Mouse (Mus musculus): ENCODE data around the gene Sumo3.

Gene Sumo3

DNA sequence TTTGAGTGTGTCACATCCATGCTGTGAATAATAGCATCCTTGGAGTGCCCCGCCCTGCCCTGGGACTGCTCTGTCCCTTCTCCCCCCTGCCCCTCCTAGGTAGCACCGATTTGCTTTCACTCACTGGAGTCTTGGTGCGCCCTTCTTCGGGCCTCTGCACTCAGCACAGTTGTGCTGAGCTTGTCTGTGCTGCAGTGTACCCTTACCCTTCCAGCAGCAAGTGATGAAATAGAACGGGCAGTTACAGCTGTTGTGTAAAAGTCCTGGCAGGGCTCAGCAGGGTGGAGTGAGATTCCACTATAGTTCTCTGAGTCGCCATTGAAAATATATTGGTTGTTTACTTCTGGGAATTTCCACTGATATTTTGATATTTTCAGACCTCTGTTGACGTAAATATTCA lies 20.1 kb downstream of the Sumo3 start:
- no peak for DNase-seq (ENCODE audit: low read depth, low spot score)

DNA sequence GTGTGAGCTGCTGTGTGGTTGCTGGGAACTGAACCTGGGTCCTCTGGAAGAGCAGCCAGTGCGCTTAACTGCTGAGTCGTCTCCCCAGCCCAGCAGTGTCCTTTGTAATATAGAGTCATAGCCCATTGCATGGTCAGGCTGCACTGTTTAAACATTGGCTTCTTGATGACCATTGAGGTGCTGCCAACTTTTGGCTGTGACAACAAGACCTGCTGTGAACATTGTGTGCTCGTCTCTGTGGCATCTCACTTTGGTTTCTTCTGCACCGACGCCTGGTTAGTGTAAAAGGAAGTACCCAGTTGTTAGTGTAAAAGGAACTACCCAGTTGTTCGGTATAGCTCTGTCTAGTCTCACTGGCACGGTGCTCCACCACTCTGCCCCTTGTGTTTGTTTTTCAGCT lies 20.7 kb downstream of the Sumo3 start:
- DNase-seq (ENCODE audit: low read depth, low spot score) = no peak

DNA sequence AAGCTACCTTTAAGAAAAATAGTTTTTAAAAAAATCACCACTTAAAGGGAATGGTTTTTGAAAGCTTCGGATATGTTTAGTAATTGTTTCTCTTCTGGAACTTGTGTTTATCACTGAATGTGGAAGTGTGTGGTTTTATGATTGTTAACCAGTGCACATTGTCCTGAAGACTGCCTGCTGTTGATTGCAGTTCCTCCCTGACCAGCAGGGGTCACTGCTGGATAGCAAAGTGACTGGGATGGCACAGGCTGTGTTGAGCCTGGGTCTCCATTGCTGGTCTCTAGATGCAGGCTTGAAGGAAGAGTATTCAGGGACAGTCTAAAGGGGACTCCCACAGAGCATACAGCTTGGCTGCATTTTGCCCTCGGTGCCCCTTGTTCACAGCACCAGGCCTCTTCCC lies 21.6 kb downstream of the Sumo3 start:
- DNase-seq (ENCODE audit: low read depth, low spot score) = peak; percentile 81

DNA sequence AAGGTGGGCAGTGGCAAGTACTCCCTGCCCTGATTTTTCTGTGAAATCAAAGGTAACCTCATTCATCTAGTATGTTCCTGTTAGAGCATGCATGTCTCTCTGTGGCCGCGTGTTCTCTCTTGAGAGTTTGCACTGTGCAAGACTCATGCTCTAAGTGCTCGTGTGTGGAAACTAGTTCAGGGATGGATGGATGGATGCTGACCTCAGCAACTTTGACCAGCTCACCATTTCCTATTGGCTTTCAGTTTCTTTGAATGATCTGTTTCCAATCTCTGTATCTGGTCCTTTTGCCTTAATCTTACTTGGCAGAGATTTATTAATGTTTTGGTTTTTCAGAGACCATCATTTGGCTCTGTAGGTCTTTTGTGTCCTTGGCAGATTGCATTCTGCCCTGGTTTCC lies 23.3 kb downstream of the Sumo3 start:
- no peak for DNase-seq (ENCODE audit: low read depth, low spot score)

DNA sequence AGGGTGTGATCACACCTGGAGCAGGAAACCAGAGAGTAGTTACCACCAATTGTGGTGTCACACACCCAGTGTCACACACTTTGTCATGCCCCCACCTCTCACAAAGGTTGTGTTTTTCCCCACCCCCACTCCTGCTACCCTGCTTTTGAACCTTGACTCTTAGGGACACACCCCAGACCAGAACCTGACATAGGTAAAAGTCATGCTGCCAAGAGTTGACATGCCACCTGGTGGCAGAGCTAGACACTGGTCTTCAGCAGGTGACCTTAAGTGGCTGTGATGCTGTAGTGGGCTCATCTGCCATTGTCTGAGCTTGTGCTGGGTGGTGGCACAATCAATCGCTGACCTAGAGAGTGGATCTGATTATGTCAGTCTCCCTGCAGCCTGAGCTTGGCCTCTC lies 24.1 kb downstream of the Sumo3 start:
- DNase-seq (ENCODE audit: low read depth, low spot score) = no peak

DNA sequence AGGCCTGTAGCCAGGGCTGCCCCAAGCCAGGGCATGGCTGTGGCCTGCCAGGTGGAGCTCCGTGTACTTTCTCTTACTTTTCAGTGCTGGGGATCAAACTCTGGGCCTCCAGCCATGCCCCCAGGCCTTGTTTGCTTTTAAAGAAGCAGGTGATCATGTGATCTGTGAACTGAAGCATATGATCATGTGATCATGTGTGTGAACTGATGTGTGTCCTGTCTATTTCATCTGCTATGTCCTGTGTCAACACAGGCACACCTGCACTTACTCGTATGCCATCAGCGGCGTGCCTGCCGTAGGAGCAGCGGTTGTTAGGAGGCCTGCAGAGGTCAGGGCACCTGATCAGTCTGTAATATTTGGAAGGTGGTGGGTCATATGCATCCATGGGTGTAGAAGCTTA lies 28.1 kb downstream of the Sumo3 start:
- DNase-seq (ENCODE audit: low read depth, low spot score) = no peak

DNA sequence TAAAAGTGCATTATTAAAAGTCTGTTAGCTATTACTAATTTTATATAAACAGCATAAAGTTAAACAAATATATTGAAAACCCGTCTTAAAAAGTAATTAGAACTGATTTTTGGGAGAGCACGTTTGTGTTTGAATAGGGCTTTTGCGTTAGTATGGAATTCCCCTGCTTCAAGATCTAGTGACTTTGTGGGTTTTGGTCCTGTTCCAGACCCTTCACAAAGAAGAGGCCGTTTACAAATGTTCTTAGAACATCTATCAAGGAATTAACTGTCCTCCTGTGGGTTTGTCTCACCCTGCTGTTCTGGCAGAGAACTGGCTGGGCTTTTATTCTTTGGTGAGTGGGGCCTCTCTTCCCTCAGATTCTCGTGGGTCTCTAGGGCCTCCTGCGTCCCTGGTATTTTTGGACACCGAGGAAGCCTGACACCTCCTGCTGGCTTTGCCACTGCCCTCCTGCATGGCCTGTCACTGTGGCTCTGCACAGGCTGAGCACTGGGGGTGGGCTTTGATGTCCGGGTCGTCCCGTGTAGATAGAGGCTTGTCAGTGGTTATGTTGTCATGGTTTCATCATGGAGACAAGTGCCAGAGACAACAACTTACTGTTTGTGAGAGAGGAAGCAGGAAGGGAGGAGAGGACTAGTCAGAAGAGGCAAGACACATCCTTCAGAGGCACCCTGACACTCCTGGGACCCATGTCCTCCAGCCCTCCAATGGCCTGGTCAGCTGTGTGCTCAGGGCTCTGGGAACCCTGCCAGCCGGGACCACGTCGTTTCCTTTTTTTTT lies 28.7 kb downstream of the Sumo3 start:
- no peak for DNase-seq (ENCODE audit: low read depth, low spot score)

DNA sequence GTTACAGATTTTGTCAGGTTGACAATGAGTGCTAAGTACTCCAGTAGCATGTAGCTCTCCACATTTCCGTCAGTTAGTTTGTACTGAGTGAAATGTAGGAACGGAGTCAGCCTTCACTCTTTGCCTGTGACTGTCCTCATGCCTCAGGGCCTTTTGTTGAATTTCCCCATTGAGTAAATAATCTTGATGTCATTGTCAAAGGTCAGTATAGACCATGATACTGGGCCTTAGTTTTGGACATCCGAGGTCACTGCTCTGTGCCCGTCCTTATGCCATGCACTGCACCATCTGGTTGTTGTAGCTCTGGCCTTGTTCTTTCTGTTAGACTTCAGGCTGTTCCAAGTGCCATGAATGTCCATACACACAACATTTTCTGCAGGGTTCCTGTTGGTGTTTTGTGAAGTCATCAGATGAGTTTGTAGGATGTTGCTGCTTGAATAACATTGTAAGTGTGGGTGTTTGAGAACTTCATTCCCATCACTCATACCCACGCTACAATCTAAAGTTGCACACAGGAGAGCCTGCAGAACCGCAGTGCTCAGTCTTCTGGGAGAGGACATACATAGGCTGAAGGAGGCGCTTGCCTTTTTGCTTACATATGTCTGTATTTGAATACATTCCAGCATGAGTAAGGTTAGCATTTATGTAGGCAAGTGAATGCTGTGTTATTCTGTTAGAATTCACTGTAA lies 30.5 kb downstream of the Sumo3 start:
- no peak for DNase-seq (ENCODE audit: low read depth, low spot score)

- no peak for DNase-seq (ENCODE audit: low read depth, low spot score)
Observed at GRCm38 (mm10) chr10:77638956-77639355, 33.1 kb downstream of the Sumo3 start.

DNA sequence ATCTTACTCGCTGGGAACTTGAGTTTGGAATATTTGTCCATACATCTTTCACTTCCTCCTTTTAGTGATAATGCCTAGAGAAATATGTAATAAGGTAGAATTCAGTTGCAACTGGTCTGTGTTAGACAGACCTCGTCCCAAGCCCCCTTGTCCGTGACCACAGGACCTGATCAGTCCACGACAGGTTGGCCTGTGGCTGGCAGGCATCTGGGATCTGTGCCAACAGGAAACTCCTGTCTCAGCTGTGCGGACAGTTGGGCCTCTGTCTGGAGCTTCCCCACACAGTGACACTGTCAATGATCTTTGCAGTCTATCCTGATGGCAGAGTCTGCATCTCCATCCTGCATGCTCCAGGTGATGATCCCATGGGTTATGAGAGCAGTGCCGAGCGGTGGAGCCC lies 37.3 kb downstream of the Sumo3 start:
- DNase-seq (ENCODE audit: low read depth, low spot score) = no peak

GRCm38 (mm10) chr10:77645571-77645970 lies 39.7 kb downstream of the Sumo3 start:
- DNase-seq (ENCODE audit: low read depth, low spot score) = no peak

DNA sequence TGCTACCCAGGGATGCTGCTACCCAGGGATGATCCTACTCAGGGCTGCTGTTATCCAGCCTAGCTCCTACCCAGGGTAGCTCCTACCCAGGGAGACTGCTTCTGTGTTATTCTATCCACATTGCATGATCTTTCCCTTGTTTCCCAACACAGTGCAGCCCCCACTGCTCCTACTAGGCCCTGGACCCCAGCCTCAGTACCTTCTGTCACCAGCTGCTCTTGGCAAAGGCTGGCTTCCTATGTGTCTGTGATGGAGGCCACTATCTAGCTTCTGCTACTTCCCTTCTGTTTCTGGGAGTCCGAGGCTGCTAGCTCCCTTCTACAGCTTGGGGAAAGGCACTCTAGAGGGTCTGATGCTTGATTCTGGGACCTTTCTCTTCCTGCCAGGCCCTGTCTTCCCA lies 41.6 kb downstream of the Sumo3 start:
- no peak for DNase-seq (ENCODE audit: low read depth, low spot score)

- peak; percentile 33 for DNase-seq (ENCODE audit: low read depth, low spot score)
Observed at GRCm38 (mm10) chr10:77647901-77648300, 42.0 kb downstream of the Sumo3 start.

GRCm38 (mm10) chr10:77652046-77652445 lies 46.1 kb downstream of the Sumo3 start:
- no peak for DNase-seq (ENCODE audit: low read depth, low spot score)

- DNase-seq (ENCODE audit: low read depth, low spot score) = no peak
Observed at GRCm38 (mm10) chr10:77658286-77658994, 52.5 kb downstream of the Sumo3 start.

DNA sequence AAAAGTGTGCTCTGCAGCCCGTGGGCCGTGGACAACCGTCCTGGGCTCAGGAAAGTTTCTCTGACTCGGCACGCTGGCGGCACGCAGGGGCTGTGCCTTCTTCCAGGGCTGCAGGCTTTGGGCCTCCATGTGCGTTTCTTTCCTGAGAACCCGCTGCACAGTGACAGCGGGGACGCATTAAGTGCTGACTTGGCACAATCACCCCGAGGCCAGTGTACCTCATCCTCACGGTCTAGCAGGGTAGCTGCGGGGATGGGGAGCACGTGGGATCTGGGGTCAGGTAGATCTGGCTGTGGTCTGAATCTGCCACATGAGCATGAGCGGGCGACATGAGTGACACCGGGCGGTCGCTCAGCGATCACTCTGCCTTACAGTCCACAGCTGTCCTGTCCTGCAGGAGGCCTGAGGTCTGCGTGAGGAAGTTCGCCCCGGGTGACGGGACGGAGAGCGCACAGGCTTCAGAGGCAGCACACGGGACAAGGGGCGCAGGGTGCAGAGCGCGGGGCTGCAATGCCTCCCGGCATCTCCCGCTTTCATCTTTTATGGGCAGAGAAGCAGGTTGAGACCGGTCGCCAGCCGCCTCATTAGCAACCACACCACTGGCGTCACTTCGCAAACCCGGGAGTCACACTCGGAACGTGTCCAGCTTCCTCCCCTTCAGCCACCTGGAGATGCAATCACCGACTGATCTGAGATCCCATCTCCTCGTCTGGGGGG lies 58.2 kb downstream of the Sumo3 start:
- peak; percentile 21 for DNase-seq (ENCODE audit: low read depth, low spot score)

DNA sequence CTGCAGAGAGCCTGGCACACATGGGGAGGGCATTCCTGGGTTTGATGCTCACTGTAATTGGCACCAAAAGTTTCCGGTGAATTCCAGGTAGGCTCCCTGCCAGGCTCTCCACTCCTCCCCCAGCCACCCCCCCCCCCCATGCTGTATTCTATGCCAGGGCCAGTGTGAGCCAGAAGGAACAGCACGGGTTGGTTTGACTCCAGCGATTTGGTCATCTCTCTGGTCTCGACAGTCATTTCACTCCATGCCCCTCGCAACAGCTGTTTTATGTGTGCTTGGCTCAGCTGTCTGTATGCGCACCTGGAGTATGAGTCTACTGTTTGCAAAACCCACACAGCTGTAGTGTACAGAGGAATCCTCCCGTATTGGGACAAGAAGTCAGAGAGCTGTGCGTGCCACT lies 60.4 kb downstream of the Sumo3 start:
- no peak for DNase-seq (ENCODE audit: low read depth, low spot score)

- DNase-seq (ENCODE audit: low read depth, low spot score) = no peak
Observed at GRCm38 (mm10) chr10:77667402-77667801, 61.5 kb downstream of the Sumo3 start.

Measured in R1 (cell line).